Mouse (Mus musculus) MN1 (cell line): ENCODE data around the gene Polr2j.
A peak's percentile ranks its signal among the peaks of the same experiment; 100 is the strongest.

Source experiments
- DNase-seq: peaks from one replicate; pipeline ENCODE4 v3.0.0-alpha.2; 2016; ENCODE audit warnings: low spot score

Gene Polr2j

GRCm38 (mm10) chr5:136115891-136116783 is at the start of gene Polr2j:
Gene Polr2j, plus strand, starts transcription at chr5:136116631.
- DNase-seq = peak; percentile 99

- no peak for DNase-seq
Measured at GRCm38 (mm10) chr5:136069411-136069810, 47.0 kb upstream of the Polr2j start.

- DNase-seq = no peak
Measured at GRCm38 (mm10) chr5:136073051-136073450, 43.4 kb upstream of the Polr2j start.

- DNase-seq = no peak
Measured at GRCm38 (mm10) chr5:136073526-136073925, 42.9 kb upstream of the Polr2j start.

- no peak for DNase-seq
Measured at GRCm38 (mm10) chr5:136075076-136075475, 41.4 kb upstream of the Polr2j start.

GRCm38 (mm10) chr5:136076284-136076683 is 40.1 kb upstream of the Polr2j start:
- DNase-seq = no peak

GRCm38 (mm10) chr5:136077001-136077550 is 39.4 kb upstream of the Polr2j start:
- DNase-seq = no peak

- DNase-seq = no peak
Measured at GRCm38 (mm10) chr5:136078136-136078535, 38.3 kb upstream of the Polr2j start.

- DNase-seq = no peak
Measured at GRCm38 (mm10) chr5:136082345-136082744, 34.1 kb upstream of the Polr2j start.

- peak; percentile 99 for DNase-seq
Measured at GRCm38 (mm10) chr5:136083669-136084107, 32.7 kb upstream of the Polr2j start, which contains the start of gene Rasa4. Gene Rasa4, plus strand, starts transcription at chr5:136083916.

- DNase-seq = peak; percentile 53
Measured at GRCm38 (mm10) chr5:136084144-136084881, 32.1 kb upstream of the Polr2j start.

- DNase-seq = peak; percentile 78
Measured at GRCm38 (mm10) chr5:136084891-136085651, 31.4 kb upstream of the Polr2j start.

GRCm38 (mm10) chr5:136086290-136086689 is 30.1 kb upstream of the Polr2j start:
- no peak for DNase-seq

- no peak for DNase-seq
Measured at GRCm38 (mm10) chr5:136088821-136089575, 27.4 kb upstream of the Polr2j start.

- DNase-seq = no peak
Measured at GRCm38 (mm10) chr5:136091927-136092326, 24.5 kb upstream of the Polr2j start.

GRCm38 (mm10) chr5:136094249-136095010 is 22.0 kb upstream of the Polr2j start:
- no peak for DNase-seq

GRCm38 (mm10) chr5:136095089-136095488 is 21.3 kb upstream of the Polr2j start:
- DNase-seq = no peak

- no peak for DNase-seq
Measured at GRCm38 (mm10) chr5:136098536-136098935, 17.9 kb upstream of the Polr2j start.

GRCm38 (mm10) chr5:136102099-136102820 is 14.2 kb upstream of the Polr2j start:
- DNase-seq = no peak

- peak; percentile 31 for DNase-seq
Measured at GRCm38 (mm10) chr5:136104511-136104910, 11.9 kb upstream of the Polr2j start.
